Mouse (Mus musculus): ENCODE data around the gene Tff2.

- TF ChIP-seq CTCF (IDR thresholded peaks at IDR 0.05; ENCODE audit: extremely low read depth, insufficient read length, insufficient replicate concordance, low read depth, low read length) (no peak), POLR2A (IDR thresholded peaks at IDR 0.05; ENCODE audit: low read depth, low read length) (no peak)
Observed at GRCm38 (mm10) chr17:31136291-31136690, 7.8 kb downstream of the Tff2 start.
